Mouse (Mus musculus): ENCODE measurements around the gene Csdc2. TPM values are rescaled to one million over a fixed set of nuclear protein-coding genes. Genes with fewer than 3 reads are reported as not detected.

The Csdc2 gene
- polyA plus RNA-seq, 1 experiment = 4.9 TPM

GRCm38 (mm10) chr15:81928277-81928676 is 8.3 kb upstream of the Csdc2 start:
- no peak overlapping the region for H3K9ac ChIP-seq (ENCODE audit: low read depth, poor library complexity, severe bottlenecking)

GRCm38 (mm10) chr15:81932951-81933470 is 3.5 kb upstream of the Csdc2 start:
- Histone ChIP-seq H3K27ac (ENCODE audit: insufficient read depth, low read length) (no peak overlapping the region), H3K9ac (ENCODE audit: low read depth, poor library complexity, severe bottlenecking) (no peak overlapping the region), H3K4me3 (ENCODE audit: low read depth, low read length) (no peak overlapping the region), H3K4me1 (ENCODE audit: control insufficient read depth, insufficient read depth, low read length) (no peaks in the 10 kb centered on the region), H3K36me3 (ENCODE audit: control insufficient read depth, insufficient read depth, low read length, poor library complexity, severe bottlenecking) (no peaks in the 10 kb centered on the region), H3K27me3 (ENCODE audit: control insufficient read depth, insufficient read depth, low read length, poor library complexity, severe bottlenecking) (no peaks in the 10 kb centered on the region), H3K9me3 (replicated peaks; ENCODE audit: control insufficient read depth, insufficient read depth, low read length, poor library complexity, severe bottlenecking) (no peaks in the 10 kb centered on the region)
- no peak for TF ChIP-seq POLR2A (IDR thresholded peaks at IDR 0.05; ENCODE audit: insufficient read depth, low read length)
- no peak for TF ChIP-seq CTCF (IDR thresholded peaks at IDR 0.05; ENCODE audit: low read depth, low read length)
- TF ChIP-seq EP300 (IDR thresholded peaks at IDR 0.05; ENCODE audit: insufficient read depth, low read depth, low read length) = no peak

More at GRCm38 (mm10) chr15:81928277-81928676, 8.3 kb upstream of the Csdc2 start:
- Histone ChIP-seq H3K9me3 (replicated peaks; ENCODE audit: control insufficient read depth, insufficient read depth, low read length, poor library complexity, severe bottlenecking) (no peaks in the 10 kb centered on the region), H3K27ac (ENCODE audit: insufficient read depth, low read length) (no peak overlapping the region), H3K4me3 (ENCODE audit: low read depth, low read length) (no peak overlapping the region), H3K4me1 (ENCODE audit: control insufficient read depth, insufficient read depth, low read length) (no peaks in the 10 kb centered on the region), H3K36me3 (ENCODE audit: control insufficient read depth, insufficient read depth, low read length, poor library complexity, severe bottlenecking) (no peaks in the 10 kb centered on the region), H3K27me3 (ENCODE audit: control insufficient read depth, insufficient read depth, low read length, poor library complexity, severe bottlenecking) (no peaks in the 10 kb centered on the region)
- no peak for TF ChIP-seq CTCF (IDR thresholded peaks at IDR 0.05; ENCODE audit: low read depth, low read length)
- no peak for TF ChIP-seq POLR2A (IDR thresholded peaks at IDR 0.05; ENCODE audit: insufficient read depth, low read length)
- TF ChIP-seq EP300 (IDR thresholded peaks at IDR 0.05; ENCODE audit: insufficient read depth, low read depth, low read length) = no peak

GRCm38 (mm10) chr15:81933986-81934385 is 2.6 kb upstream of the Csdc2 start:
- H3K27me3 ChIP-seq (ENCODE audit: control insufficient read depth, insufficient read depth, low read length, poor library complexity, severe bottlenecking) = no peaks in the 10 kb centered on the region
- no peak overlapping the region for H3K9ac ChIP-seq (ENCODE audit: low read depth, poor library complexity, severe bottlenecking)
- TF ChIP-seq POLR2A (IDR thresholded peaks at IDR 0.05; ENCODE audit: insufficient read depth, low read length) (no peak), EP300 (IDR thresholded peaks at IDR 0.05; ENCODE audit: insufficient read depth, low read depth, low read length) (no peak), CTCF (IDR thresholded peaks at IDR 0.05; ENCODE audit: low read depth, low read length) (no peak)

GRCm38 (mm10) chr15:81935869-81936637 is 506 bp upstream of the Csdc2 start:
- no peak for TF ChIP-seq EP300 (IDR thresholded peaks at IDR 0.05; ENCODE audit: insufficient read depth, low read depth, low read length)
- no peak for TF ChIP-seq POLR2A (IDR thresholded peaks at IDR 0.05; ENCODE audit: insufficient read depth, low read length)
- TF ChIP-seq CTCF (IDR thresholded peaks at IDR 0.05; ENCODE audit: low read depth, low read length) = no peak
- Histone ChIP-seq H3K9ac (ENCODE audit: low read depth, poor library complexity, severe bottlenecking) (no peak overlapping the region), H3K4me1 (ENCODE audit: control insufficient read depth, insufficient read depth, low read length) (peaks cover 2% of the 10 kb centered on the region), H3K4me3 (ENCODE audit: low read depth, low read length) (peak overlapping the region; percentile 45; the same call in 1 of the 2 replicates), H3K27me3 (ENCODE audit: control insufficient read depth, insufficient read depth, low read length, poor library complexity, severe bottlenecking) (no peaks in the 10 kb centered on the region), H3K9me3 (replicated peaks; ENCODE audit: control insufficient read depth, insufficient read depth, low read length, poor library complexity, severe bottlenecking) (no peaks in the 10 kb centered on the region), H3K36me3 (ENCODE audit: control insufficient read depth, insufficient read depth, low read length, poor library complexity, severe bottlenecking) (no peaks in the 10 kb centered on the region), H3K27ac (ENCODE audit: insufficient read depth, low read length) (no peak overlapping the region)

More at GRCm38 (mm10) chr15:81933986-81934385, 2.6 kb upstream of the Csdc2 start:
- Histone ChIP-seq H3K27ac (ENCODE audit: insufficient read depth, low read length) (no peak overlapping the region), H3K4me1 (ENCODE audit: control insufficient read depth, insufficient read depth, low read length) (peaks cover 2% of the 10 kb centered on the region), H3K36me3 (ENCODE audit: control insufficient read depth, insufficient read depth, low read length, poor library complexity, severe bottlenecking) (no peaks in the 10 kb centered on the region), H3K4me3 (ENCODE audit: low read depth, low read length) (no peak overlapping the region), H3K9me3 (replicated peaks; ENCODE audit: control insufficient read depth, insufficient read depth, low read length, poor library complexity, severe bottlenecking) (no peaks in the 10 kb centered on the region)

GRCm38 (mm10) chr15:81937098-81937972 is 776 bp downstream of the Csdc2 start:
- Histone ChIP-seq H3K27ac (ENCODE audit: insufficient read depth, low read length) (no peak overlapping the region), H3K4me1 (ENCODE audit: control insufficient read depth, insufficient read depth, low read length) (peaks cover 2% of the 10 kb centered on the region), H3K27me3 (ENCODE audit: control insufficient read depth, insufficient read depth, low read length, poor library complexity, severe bottlenecking) (no peaks in the 10 kb centered on the region), H3K9ac (ENCODE audit: low read depth, poor library complexity, severe bottlenecking) (no peak overlapping the region), H3K9me3 (replicated peaks; ENCODE audit: control insufficient read depth, insufficient read depth, low read length, poor library complexity, severe bottlenecking) (no peaks in the 10 kb centered on the region), H3K36me3 (ENCODE audit: control insufficient read depth, insufficient read depth, low read length, poor library complexity, severe bottlenecking) (no peaks in the 10 kb centered on the region), H3K4me3 (ENCODE audit: low read depth, low read length) (peak overlapping the region; percentile 45)
- TF ChIP-seq EP300 (IDR thresholded peaks at IDR 0.05; ENCODE audit: insufficient read depth, low read depth, low read length) (no peak), CTCF (IDR thresholded peaks at IDR 0.05; ENCODE audit: low read depth, low read length) (no peak), POLR2A (IDR thresholded peaks at IDR 0.05; ENCODE audit: insufficient read depth, low read length) (no peak)
